Mouse (Mus musculus): ENCODE data around the gene Cela3b. TPM values are rescaled to one million over a fixed set of nuclear protein-coding genes. Genes with fewer than 3 reads are reported as not detected.

Cela3b gene
- polyA plus RNA-seq, 1 experiment, result 6,152 TPM

DNA sequence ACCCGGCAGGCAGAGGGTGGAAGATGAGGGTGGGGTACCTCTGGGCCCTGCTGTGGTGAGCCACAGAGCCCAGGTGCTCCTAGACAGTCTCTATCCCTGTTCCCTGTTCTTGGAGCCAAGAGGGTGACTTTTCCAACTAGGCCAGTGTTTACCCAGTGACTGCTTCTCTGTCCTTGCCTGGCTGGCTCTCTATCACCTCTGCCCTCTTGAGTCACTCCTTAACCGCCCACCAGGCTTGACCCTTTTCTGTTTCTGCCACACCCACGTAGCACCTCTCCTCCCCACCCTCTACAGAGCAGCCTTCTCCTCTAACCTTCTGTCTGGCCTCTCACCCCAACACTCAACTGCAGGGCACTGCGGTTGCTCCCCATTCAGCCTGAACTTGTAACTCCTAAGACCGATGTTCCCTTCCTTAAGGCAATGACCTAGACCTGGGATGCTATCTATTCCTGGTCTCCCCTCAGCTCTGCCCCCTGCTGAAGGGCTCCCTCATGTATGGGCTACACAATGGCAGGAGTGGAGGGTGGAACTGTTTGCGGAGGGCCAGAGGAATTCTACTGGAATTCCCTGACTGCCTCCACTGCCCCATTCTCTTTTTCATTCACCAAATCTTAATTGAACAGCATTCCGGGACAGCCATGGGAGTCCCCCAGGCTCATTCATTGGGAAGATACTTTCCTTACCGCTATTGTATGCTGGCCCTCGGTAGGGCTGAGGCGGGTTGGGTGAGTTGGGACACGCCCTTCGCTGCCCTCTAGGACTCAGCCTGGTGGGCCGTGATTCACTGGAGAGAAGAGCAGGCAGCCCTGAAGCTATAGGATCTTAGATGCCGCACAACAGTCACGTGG, 39.7 kb upstream of the Cela3b start:
- Histone ChIP-seq H3K4me1 (ENCODE audit: control insufficient read depth, insufficient read depth, insufficient read length) (peaks cover 9% of the 10 kb centered on the region), H3K27ac (ENCODE audit: insufficient read depth, low read length) (no peak overlapping the region; the same call in 1 of the 2 replicates), H3K27me3 (ENCODE audit: control insufficient read depth, insufficient read depth, low read length) (peaks cover 3% of the 10 kb centered on the region; the same call in 1 of the 2 replicates), H3K4me3 (ENCODE audit: extremely low read depth, insufficient read depth, insufficient read length) (0 out of 2 replicates have a peak overlapping the region, but pooled peaks have one; percentile 4), H3K36me3 (ENCODE audit: control insufficient read depth, insufficient read depth, low read length) (no peaks in the 10 kb centered on the region)
- no peak for TF ChIP-seq CTCF (IDR thresholded peaks at IDR 0.05; ENCODE audit: extremely low read depth, insufficient read depth, insufficient read length, insufficient replicate concordance)
- WGBS, result 80% methylated on average over 15 of the region's 15 CpGs
- DNase-seq (ENCODE audit: low read depth in 1 of 2, low spot score in 2 of 2), result no peak

DNA sequence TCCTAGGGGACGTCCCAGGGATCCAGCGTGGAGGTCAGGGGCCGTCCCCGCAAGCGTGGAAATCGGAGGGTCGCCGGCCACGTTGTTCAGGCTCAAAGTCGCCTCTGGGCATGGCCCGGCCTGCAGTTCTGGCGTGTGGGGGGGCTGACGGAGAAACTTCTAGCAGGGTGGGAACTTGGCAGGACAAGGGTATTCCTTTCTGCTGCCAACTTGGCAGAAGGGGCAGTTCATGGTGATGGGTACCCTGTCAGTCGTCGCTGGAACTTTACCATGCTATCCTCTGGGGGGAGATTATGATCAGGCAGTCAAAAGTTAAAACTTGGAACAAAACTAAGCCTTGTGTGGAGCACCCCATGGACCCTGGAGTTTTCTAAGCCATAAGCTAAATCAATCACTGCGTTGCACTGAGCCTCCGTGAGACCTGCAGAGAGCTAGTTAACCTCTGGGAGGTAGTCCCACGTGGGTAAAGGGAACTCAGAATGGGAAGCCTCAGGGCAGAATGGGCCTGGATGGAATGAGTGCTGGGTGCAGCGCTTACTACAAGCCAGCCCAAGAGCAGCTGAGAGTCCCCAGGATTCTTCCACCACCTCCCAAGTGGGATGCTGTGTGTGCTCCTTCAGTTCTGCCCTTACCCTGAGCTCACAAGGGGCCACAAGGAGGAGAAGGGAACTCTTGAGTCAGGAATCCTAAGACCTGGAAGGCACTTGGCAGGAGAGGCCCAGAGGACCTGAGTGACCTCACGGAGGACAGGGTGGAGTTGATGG, 38.9 kb upstream of the Cela3b start:
- peak overlapping the region; percentile 4; the same call in 1 of the 2 replicates for H3K27ac ChIP-seq (ENCODE audit: insufficient read depth, low read length)

DNA sequence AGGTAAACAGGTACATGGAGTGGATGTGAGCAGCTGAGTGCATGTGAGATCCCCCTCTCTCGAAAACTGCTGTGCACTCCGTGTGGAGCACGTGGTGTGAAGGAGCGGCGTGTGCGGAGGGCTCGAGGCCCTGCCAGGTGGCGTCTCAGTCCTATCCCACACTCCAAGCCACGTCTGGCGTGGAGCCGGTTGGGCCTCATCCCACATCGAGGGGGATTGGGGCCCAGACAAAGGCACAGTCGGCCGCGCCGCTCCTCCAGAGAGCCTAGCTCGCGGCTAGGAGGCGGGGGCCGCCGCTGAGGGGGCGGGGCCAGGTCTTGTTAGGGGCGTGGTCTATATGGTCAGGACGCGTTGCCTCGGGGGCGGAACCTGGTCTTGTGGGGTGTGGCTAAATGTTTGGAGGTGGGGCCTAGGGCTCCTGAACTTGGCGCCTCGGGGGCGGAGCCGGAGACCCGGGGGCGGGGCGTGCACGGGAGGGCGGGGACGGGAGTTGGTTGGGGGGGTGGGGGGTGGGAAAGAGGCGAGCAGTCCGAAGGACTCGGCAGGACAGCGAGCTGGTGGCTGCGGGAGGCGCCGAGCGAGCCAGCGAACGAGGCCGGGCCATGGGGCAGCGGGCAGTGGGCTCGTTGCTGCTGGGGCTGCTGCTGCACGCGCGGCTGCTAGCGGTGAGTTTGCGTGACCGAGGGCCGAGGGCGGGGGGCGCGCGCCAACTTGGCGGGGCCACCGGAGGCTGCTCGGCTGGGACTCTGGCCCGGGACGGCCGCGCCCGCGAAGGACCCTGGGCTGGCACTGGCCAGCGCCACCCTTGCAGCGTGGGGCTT, 38.1 kb upstream of the Cela3b start, which contains the start of gene Hspg2:
Hspg2 (plus strand) TSS at position 510 of the 821 bp plus-strand sequence.
- peak within 1 kb of the TSS; percentile 16; the same call in 1 of the 2 replicates for H3K27ac ChIP-seq (ENCODE audit: insufficient read depth, low read length)
- H3K27me3 ChIP-seq (ENCODE audit: control insufficient read depth, insufficient read depth, low read length), result peaks cover 3% of the 10 kb centered on the region; the same call in 1 of the 2 replicates
- 3% methylated on average over 62 of the region's 72 CpGs for WGBS

More for the DNA sequence above, 38.9 kb upstream of the Cela3b start:
- Histone ChIP-seq H3K36me3 (ENCODE audit: control insufficient read depth, insufficient read depth, low read length) (no peaks in the 10 kb centered on the region), H3K4me3 (ENCODE audit: extremely low read depth, insufficient read depth, insufficient read length) (peak overlapping the region; percentile 56), H3K27me3 (ENCODE audit: control insufficient read depth, insufficient read depth, low read length) (peaks cover 3% of the 10 kb centered on the region; the same call in 1 of the 2 replicates), H3K4me1 (ENCODE audit: control insufficient read depth, insufficient read depth, insufficient read length) (peaks cover 9% of the 10 kb centered on the region)
- no peak for DNase-seq (ENCODE audit: low read depth in 1 of 2, low spot score in 2 of 2)
- no peak for TF ChIP-seq POLR2A (IDR thresholded peaks at IDR 0.05; ENCODE audit: low read depth, low read length)
- no peak for TF ChIP-seq CTCF (IDR thresholded peaks at IDR 0.05; ENCODE audit: extremely low read depth, insufficient read depth, insufficient read length, insufficient replicate concordance)
- 17% methylated on average over 20 of the region's 20 CpGs for WGBS

DNA sequence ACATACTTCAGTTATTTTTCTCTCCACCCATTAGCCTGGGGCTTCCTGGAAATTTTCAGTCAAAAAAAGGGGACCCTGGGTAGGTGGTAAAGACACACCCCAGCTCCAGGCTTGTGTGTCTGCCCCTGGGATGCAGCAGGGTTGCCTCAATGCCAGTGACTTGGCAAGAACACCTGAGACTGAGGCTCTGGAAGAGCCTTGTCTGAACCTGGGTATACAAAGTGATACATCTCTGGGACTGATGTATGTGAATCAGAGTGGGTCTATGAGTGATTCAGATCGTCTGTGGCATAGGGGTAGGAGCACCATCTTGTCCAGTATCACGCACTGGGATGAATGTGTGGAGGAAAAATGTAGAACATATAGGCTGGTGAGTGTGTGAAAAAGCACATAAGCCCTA, 37.2 kb upstream of the Cela3b start:
- 93% methylated on average over 2 of the region's 2 CpGs for WGBS
- H3K36me3 ChIP-seq (ENCODE audit: control insufficient read depth, insufficient read depth, low read length), result no peaks in the 10 kb centered on the region
- H3K27me3 ChIP-seq (ENCODE audit: control insufficient read depth, insufficient read depth, low read length), result peaks cover 3% of the 10 kb centered on the region; the same call in 1 of the 2 replicates
- TF ChIP-seq POLR2A (IDR thresholded peaks at IDR 0.05; ENCODE audit: low read depth, low read length) (no peak), CTCF (IDR thresholded peaks at IDR 0.05; ENCODE audit: extremely low read depth, insufficient read depth, insufficient read length, insufficient replicate concordance) (no peak)
- no peak for DNase-seq (ENCODE audit: low read depth in 1 of 2, low spot score in 2 of 2)
- peaks cover 9% of the 10 kb centered on the region for H3K4me1 ChIP-seq (ENCODE audit: control insufficient read depth, insufficient read depth, insufficient read length)
- no peak overlapping the region for H3K27ac ChIP-seq (ENCODE audit: insufficient read depth, low read length)
- H3K4me3 ChIP-seq (ENCODE audit: extremely low read depth, insufficient read depth, insufficient read length), result no peak overlapping the region

More for the DNA sequence above, 38.1 kb upstream of the Cela3b start, which contains the start of gene Hspg2:
- Histone ChIP-seq H3K36me3 (ENCODE audit: control insufficient read depth, insufficient read depth, low read length) (no peaks in the 10 kb centered on the region), H3K4me1 (ENCODE audit: control insufficient read depth, insufficient read depth, insufficient read length) (peaks cover 9% of the 10 kb centered on the region), H3K4me3 (ENCODE audit: extremely low read depth, insufficient read depth, insufficient read length) (peak within 1 kb of the TSS; percentile 56)
- TF ChIP-seq CTCF (IDR thresholded peaks at IDR 0.05; ENCODE audit: extremely low read depth, insufficient read depth, insufficient read length, insufficient replicate concordance) (no peak), POLR2A (IDR thresholded peaks at IDR 0.05; ENCODE audit: low read depth, low read length) (no peak)
- peak; percentile 52 to 89 for DNase-seq (ENCODE audit: low read depth in 1 of 2, low spot score in 2 of 2)

DNA sequence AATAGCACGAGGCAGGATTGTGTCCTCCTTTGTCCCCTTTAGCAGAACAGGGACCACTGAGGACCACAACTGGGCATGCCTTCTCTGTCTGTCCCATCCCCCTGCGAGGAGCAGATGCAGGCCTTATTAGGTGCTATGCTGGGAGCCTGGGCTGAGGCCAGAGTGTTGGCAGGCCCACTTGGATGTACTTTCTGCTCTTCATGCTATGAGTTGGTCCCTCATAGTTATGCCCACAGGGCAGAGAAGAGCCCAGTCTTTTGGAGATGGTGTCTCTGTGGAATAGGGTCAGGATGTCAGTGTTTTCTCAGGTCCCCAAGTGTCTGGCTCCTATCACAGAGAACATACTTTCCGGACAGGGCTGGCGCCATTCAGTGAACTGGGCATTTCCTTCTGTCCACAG, 36.7 kb upstream of the Cela3b start:
- Histone ChIP-seq H3K36me3 (ENCODE audit: control insufficient read depth, insufficient read depth, low read length) (no peaks in the 10 kb centered on the region), H3K27me3 (ENCODE audit: control insufficient read depth, insufficient read depth, low read length) (peaks cover 3% of the 10 kb centered on the region; the same call in 1 of the 2 replicates), H3K4me3 (ENCODE audit: extremely low read depth, insufficient read depth, insufficient read length) (no peak overlapping the region), H3K4me1 (ENCODE audit: control insufficient read depth, insufficient read depth, insufficient read length) (peaks cover 9% of the 10 kb centered on the region), H3K27ac (ENCODE audit: insufficient read depth, low read length) (no peak overlapping the region)
- TF ChIP-seq CTCF (IDR thresholded peaks at IDR 0.05; ENCODE audit: extremely low read depth, insufficient read depth, insufficient read length, insufficient replicate concordance) (no peak), POLR2A (IDR thresholded peaks at IDR 0.05; ENCODE audit: low read depth, low read length) (no peak)
- 85% methylated on average over 4 of the region's 4 CpGs for WGBS
- DNase-seq (ENCODE audit: low read depth in 1 of 2, low spot score in 2 of 2), result no peak

All from spleen, adult 2 months (tissue).